Mouse (Mus musculus): ENCODE results near the gene Cfap70. TPM values are rescaled to one million over a fixed set of nuclear protein-coding genes. Genes with fewer than 3 reads are reported as not detected.

The Cfap70 gene
- total and polyA plus RNA-seq, 3 experiments, result 0.11 TPM; not detected in 2

DNA sequence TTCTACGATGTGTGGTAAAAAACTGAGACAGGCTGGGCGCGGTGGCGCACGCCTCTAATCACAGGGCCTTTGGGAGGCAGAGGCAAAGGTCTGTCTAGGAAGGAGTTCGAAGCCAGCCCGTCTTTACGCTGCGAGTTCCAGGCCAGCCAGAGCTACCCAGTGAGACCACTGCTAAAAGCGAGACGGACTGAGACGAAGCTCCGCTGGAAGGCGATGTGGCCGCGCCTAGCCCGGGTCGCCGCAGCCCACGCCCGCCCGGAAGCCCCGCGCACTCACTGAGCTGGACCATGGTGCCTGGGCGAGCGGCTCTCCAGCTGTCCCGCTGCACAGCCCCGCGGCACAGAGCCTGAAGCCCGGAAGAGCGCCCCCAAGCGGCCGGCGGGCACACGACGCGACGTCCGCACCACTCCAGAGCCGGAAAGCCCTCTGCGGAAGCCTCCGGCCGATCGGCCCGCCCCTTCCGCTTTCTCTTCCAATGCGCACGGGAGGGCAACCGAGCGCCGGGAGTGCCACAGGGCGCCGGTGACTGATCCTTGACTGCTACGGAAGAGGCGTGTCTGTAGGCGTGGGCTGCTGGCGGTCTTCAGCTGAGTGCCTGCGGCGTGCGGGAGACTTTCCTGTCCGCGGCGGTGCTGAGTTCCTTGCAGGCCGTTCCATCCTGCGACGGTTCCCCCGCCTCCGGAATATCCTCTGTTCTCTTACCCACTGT lies 58.7 kb downstream of the Cfap70 start, which contains the start of gene Mrps16:
TSS of gene Mrps16 (minus strand) at position 430 of the 709 bp plus-strand sequence.
- H3K27ac ChIP-seq (ENCODE audit: control insufficient read depth, low read depth, low read length), result peak within 1 kb of the TSS; percentile 91
- H3K36me3 ChIP-seq (ENCODE audit: control insufficient read depth in 1 of 2, insufficient read depth in 2 of 2, low read length in 2 of 2), result peaks cover 0 to 15% of the 10 kb centered on the region in 2 experiments; a peak in 2 of 4 replicates
- peaks cover 13% of the 10 kb centered on the region for H3K79me2 ChIP-seq (ENCODE audit: control insufficient read depth, insufficient read depth, low read length, poor library complexity)
- no peaks in the 10 kb centered on the region for H3K9me3 ChIP-seq (replicated peaks; ENCODE audit: insufficient read depth, low read length)
- peak; percentile 98 for DNase-seq (ENCODE audit: low read depth, low spot score)
- peak within 1 kb of the TSS; percentile 84 to 96 for H3K4me3 ChIP-seq (ENCODE audit: control insufficient read depth in 1 of 2, insufficient read depth in 1 of 2, low read depth in 2 of 2, low read length in 2 of 2)
- no peaks in the 10 kb centered on the region for H3K27me3 ChIP-seq (ENCODE audit: control insufficient read depth in 1 of 2, insufficient read depth in 2 of 2, low read length in 2 of 2)
- H3K4me1 ChIP-seq (ENCODE audit: control insufficient read depth in 1 of 2, insufficient read depth in 2 of 2, low read length in 2 of 2), result peaks cover 6 to 13% of the 10 kb centered on the region in 2 experiments; a peak in 3 of 4 replicates
- peak within 1 kb of the TSS; percentile 95 for H3K9ac ChIP-seq (ENCODE audit: control insufficient read depth, low read depth, low read length, poor library complexity, severe bottlenecking)
- TF ChIP-seq CHD1 (IDR thresholded peaks at IDR 0.05; ENCODE audit: low read depth, low read length) (no peak), ZNF384 (IDR thresholded peaks at IDR 0.05; ENCODE audit: low read depth, low read length) (no peak), CTCF (IDR thresholded peaks at IDR 0.05 in 2 of 3, conservative IDR thresholded peaks at IDR 0.05 in 1 of 3; ENCODE audit: control insufficient read depth in 1 of 3, insufficient read depth in 1 of 3, low read depth in 2 of 3, low read length in 3 of 3, poor library complexity in 1 of 3, severe bottlenecking in 1 of 3) (peak in 2 of 3 experiments; percentile 80 to 94; a peak in 5 of 6 replicates), MEF2A (IDR thresholded peaks at IDR 0.05; ENCODE audit: extremely low read depth, insufficient replicate concordance, low read depth, low read length, poor library complexity, severe bottlenecking) (peak; percentile 3; the same call in 1 of the 2 replicates), BHLHE40 (IDR thresholded peaks at IDR 0.05; ENCODE audit: borderline replicate concordance, low read depth, low read length) (no peak), JUND (IDR thresholded peaks at IDR 0.05; ENCODE audit: low read depth, low read length) (no peak), ETS1 (IDR thresholded peaks at IDR 0.05; ENCODE audit: low read depth, low read length) (0 out of 2 replicates have a peak, but pooled peaks have one; percentile 9), TAL1 (IDR thresholded peaks at IDR 0.05; ENCODE audit: low read length) (no peak), KAT2A (conservative IDR thresholded peaks at IDR 0.05; ENCODE audit: low read depth, low read length) (peak; percentile 47; the same call in 1 of the 2 replicates), MYC (IDR thresholded peaks at IDR 0.05; ENCODE audit: low read depth, low read length) (no peak; the same call in 1 of the 2 replicates), ZMIZ1 (IDR thresholded peaks at IDR 0.05; ENCODE audit: low read depth, low read length) (peak; percentile 96), MAFK (IDR thresholded peaks at IDR 0.05; ENCODE audit: borderline replicate concordance, low read depth, low read length) (no peak), SMC3 (IDR thresholded peaks at IDR 0.05; ENCODE audit: low read depth, low read length) (peak; percentile 34; the same call in 1 of the 2 replicates), NELFE (IDR thresholded peaks at IDR 0.05; ENCODE audit: low read depth, low read length) (peak; percentile 86), GATA1 (IDR thresholded peaks at IDR 0.05; ENCODE audit: low read depth, low read length) (no peak), ELF1 (IDR thresholded peaks at IDR 0.05; ENCODE audit: low read depth, low read length) (peak; percentile 92), SIN3A (IDR thresholded peaks at IDR 0.05; ENCODE audit: low read length) (peak; percentile 82), EP300 (IDR thresholded peaks at IDR 0.05; ENCODE audit: low read depth in 1 of 2, low read length in 2 of 2) (peak in 1 of 2 experiments; percentile 31; a peak in 1 of 4 replicates), NRF1 (IDR thresholded peaks at IDR 0.05; ENCODE audit: insufficient read depth, low read depth, low read length, poor library complexity, severe bottlenecking) (peak; percentile 60), TCF12 (IDR thresholded peaks at IDR 0.05; ENCODE audit: low read depth, low read length) (peak; percentile 69), RCOR1 (IDR thresholded peaks at IDR 0.05; ENCODE audit: low read depth, low read length) (peak; percentile 31; the same call in 1 of the 2 replicates), USF1 (IDR thresholded peaks at IDR 0.05; ENCODE audit: low read depth, low read length) (0 out of 2 replicates have a peak, but pooled peaks have one; percentile 6), HCFC1 (IDR thresholded peaks at IDR 0.05; ENCODE audit: low read depth, low read length) (peak; percentile 85), MXI1 (IDR thresholded peaks at IDR 0.05; ENCODE audit: low read depth, low read length) (peak; percentile 90), USF2 (IDR thresholded peaks at IDR 0.05; ENCODE audit: borderline replicate concordance in 1 of 2, insufficient read depth in 1 of 2, low read depth in 1 of 2, low read length in 2 of 2) (no peak), CHD2 (IDR thresholded peaks at IDR 0.05; ENCODE audit: low read length) (no peak), POLR2AphosphoS5 (IDR thresholded peaks at IDR 0.05; ENCODE audit: borderline replicate concordance, low read depth, low read length) (no peak), UBTF (IDR thresholded peaks at IDR 0.05; ENCODE audit: borderline replicate concordance, insufficient read depth, low read depth, low read length) (peak; percentile 75; the same call in 1 of the 2 replicates), POLR2AphosphoS2 (IDR thresholded peaks at IDR 0.05; ENCODE audit: low read length) (peak; percentile 83), MYB (IDR thresholded peaks at IDR 0.05; ENCODE audit: low read depth, low read length) (no peak), ZC3H11A (IDR thresholded peaks at IDR 0.05; ENCODE audit: low read depth, low read length) (no peak), GABPA (IDR thresholded peaks at IDR 0.05; ENCODE audit: low read depth, low read length) (no peak), MAZ (IDR thresholded peaks at IDR 0.05; ENCODE audit: low read depth, low read length) (peak; percentile 63; the same call in 1 of the 2 replicates), MAX (IDR thresholded peaks at IDR 0.05; ENCODE audit: low read length) (peak; percentile 68), ZKSCAN1 (IDR thresholded peaks at IDR 0.05; ENCODE audit: low read depth, low read length) (no peak)
